Mouse (Mus musculus): Measurements from ENCODE around the gene Ppp1r12a. TPM values are rescaled to one million over a fixed set of nuclear protein-coding genes. Genes with fewer than 3 reads are reported as not detected.
A peak's percentile ranks its signal among the peaks of the same experiment; 100 is the strongest.

Gene Ppp1r12a
- polyA plus RNA-seq, 1 experiment from 2014 or later, result 108 TPM

DNA sequence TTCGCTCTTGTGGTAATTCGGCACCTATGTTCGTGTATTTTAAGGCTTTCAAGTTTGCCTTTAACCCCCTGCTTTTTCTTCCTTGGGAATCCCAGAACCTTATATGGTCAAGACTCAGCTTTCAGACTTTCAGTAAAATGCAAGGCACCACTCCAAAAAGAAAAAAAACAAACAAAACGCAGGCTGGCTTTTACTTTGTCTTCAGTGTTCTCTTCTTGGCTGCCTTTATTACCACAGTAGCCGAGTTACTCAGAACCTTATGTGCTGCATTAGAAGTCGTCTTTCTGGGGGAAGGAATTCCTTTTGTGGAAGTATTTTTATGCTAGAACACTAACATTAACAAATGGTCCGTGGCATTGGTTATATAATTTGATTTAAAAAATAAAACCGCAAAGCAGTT, 22.8 kb downstream of the Ppp1r12a start:
- 58% methylated on average over 8 of the region's 8 CpGs for WGBS
- ATAC-seq (ENCODE audit: insufficient read depth) (no peak), DNase-seq (peak; percentile 73)
- no peak overlapping the region for H3K9ac ChIP-seq
- H3K27ac ChIP-seq (ENCODE audit: low read depth), result no peak overlapping the region
- H3K9me3 ChIP-seq (ENCODE audit: low read depth, low read length), result no peaks in the 10 kb centered on the region
- H3K4me2 ChIP-seq, result no peak overlapping the region
- no peaks in the 10 kb centered on the region for H3K27me3 ChIP-seq (ENCODE audit: insufficient read depth, low read length)
- H3K4me1 ChIP-seq (ENCODE audit: insufficient read depth), result no peaks in the 10 kb centered on the region; the same call in 1 of the 2 replicates
- H3K4me3 ChIP-seq (ENCODE audit: low read depth, low read length), result no peak overlapping the region
- no peak for TF ChIP-seq CTCF (IDR thresholded peaks at IDR 0.05; ENCODE audit: low read depth)
- H3K36me3 ChIP-seq (ENCODE audit: insufficient read depth), result no peaks in the 10 kb centered on the region

DNA sequence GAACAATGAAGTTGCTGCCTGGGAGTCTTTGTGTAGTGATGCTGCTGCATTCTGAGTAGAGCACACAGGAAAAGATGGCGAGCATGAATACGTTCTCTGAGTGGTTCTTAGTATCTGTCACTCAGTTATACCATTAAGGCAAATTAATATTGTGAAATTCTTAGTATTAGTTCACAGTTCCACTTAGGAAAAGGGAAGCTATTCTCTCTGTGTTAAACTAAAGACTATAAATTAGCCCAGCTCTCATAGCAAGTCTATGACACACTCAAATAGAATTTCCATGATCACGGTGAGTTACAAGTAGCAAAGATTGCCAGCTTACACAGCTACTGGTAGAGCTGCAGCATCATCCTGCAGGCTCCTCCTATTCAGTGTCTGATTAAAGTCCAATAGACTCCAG, 23.3 kb downstream of the Ppp1r12a start:
- Histone ChIP-seq H3K4me2 (no peak overlapping the region), H3K4me3 (ENCODE audit: low read depth, low read length) (no peak overlapping the region), H3K36me3 (ENCODE audit: insufficient read depth) (no peaks in the 10 kb centered on the region), H3K27ac (ENCODE audit: low read depth) (no peak overlapping the region), H3K27me3 (ENCODE audit: insufficient read depth, low read length) (no peaks in the 10 kb centered on the region), H3K9ac (no peak overlapping the region), H3K9me3 (ENCODE audit: low read depth, low read length) (no peaks in the 10 kb centered on the region), H3K4me1 (ENCODE audit: insufficient read depth) (no peaks in the 10 kb centered on the region; the same call in 1 of the 2 replicates)
- no peak for ATAC-seq (ENCODE audit: insufficient read depth)
- no peak for TF ChIP-seq CTCF (IDR thresholded peaks at IDR 0.05; ENCODE audit: low read depth)
- DNase-seq, result no peak
- WGBS, result 88% methylated on average over 3 of the region's 3 CpGs

DNA sequence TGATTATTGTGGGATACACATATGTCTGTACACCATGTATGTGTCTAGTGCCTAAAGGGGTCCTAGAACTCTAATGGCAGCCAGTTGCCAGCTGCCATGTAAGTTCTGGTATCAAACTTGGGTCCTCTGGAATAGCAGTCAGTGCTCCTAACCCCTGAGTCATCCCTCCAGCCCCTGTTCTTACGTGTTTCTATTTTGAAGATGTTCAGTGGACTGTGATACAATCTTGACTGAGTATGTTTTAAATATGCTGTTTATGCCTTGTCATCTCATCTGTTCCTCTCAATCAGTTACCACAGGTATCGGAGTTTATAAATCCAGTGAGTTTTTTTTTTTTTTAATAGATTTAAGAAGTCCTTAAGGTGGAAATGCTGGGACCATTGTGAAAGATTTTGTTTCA, 27.3 kb downstream of the Ppp1r12a start:
- Histone ChIP-seq H3K27ac (ENCODE audit: low read depth) (no peak overlapping the region), H3K36me3 (ENCODE audit: insufficient read depth) (no peaks in the 10 kb centered on the region), H3K4me1 (ENCODE audit: insufficient read depth) (peaks cover 5% of the 10 kb centered on the region), H3K4me3 (ENCODE audit: low read depth, low read length) (no peak overlapping the region), H3K4me2 (no peak overlapping the region), H3K9ac (no peak overlapping the region), H3K27me3 (ENCODE audit: insufficient read depth, low read length) (no peaks in the 10 kb centered on the region), H3K9me3 (ENCODE audit: low read depth, low read length) (no peaks in the 10 kb centered on the region)
- DNase-seq (no peak), ATAC-seq (ENCODE audit: insufficient read depth) (no peak)
- no peak for TF ChIP-seq CTCF (IDR thresholded peaks at IDR 0.05; ENCODE audit: low read depth)
- WGBS, result 75% methylated on average over 2 of the region's 2 CpGs

DNA sequence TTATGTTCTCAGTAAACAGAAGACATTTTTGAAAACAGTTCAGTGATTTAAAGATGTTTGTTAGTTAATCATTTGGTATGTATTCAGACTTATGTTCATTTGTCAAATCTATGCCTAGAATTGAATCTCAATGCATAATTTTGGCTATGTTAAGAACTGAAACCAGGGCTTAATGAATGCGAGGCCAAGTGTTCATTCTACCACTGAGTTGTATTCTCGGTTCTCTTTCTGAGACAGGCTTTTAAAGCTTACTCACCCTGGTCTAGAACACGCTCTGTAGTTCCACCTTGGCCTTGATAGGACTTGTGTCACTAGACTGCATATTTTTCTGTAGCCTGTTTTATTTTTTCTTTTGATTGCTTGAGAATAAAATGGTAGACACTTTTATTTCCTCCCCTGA, 28.0 kb downstream of the Ppp1r12a start:
- Histone ChIP-seq H3K36me3 (ENCODE audit: insufficient read depth) (no peaks in the 10 kb centered on the region), H3K9ac (no peak overlapping the region), H3K4me3 (ENCODE audit: low read depth, low read length) (no peak overlapping the region), H3K27ac (ENCODE audit: low read depth) (no peak overlapping the region), H3K4me1 (ENCODE audit: insufficient read depth) (peaks cover 5% of the 10 kb centered on the region), H3K9me3 (ENCODE audit: low read depth, low read length) (no peaks in the 10 kb centered on the region), H3K27me3 (ENCODE audit: insufficient read depth, low read length) (no peaks in the 10 kb centered on the region), H3K4me2 (no peak overlapping the region)
- no peak for ATAC-seq (ENCODE audit: insufficient read depth)
- 77% methylated on average over 3 of the region's 3 CpGs for WGBS
- TF ChIP-seq CTCF (IDR thresholded peaks at IDR 0.05; ENCODE audit: low read depth), result no peak
- DNase-seq, result no peak

DNA sequence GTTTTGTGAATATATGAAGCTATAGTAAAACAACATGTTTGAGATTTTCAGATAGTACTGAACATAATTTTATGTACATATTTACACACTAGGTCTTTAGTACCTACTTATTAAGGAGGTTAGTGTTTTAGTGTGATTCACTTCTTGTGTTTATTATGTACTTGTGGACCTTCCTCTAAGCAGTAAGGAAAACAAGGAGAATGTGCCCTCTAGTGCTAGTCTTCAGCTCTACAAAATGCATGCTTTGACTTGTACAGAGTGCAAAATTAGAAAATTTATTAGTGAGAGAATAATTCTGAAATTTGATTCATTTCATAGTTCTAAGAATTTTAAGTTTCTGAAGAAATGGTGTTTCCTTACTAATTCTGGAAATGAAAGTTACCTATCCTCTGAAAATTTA, 28.6 kb downstream of the Ppp1r12a start:
- Histone ChIP-seq H3K27ac (ENCODE audit: low read depth) (no peak overlapping the region), H3K9ac (no peak overlapping the region), H3K4me2 (no peak overlapping the region), H3K36me3 (ENCODE audit: insufficient read depth) (no peaks in the 10 kb centered on the region), H3K9me3 (ENCODE audit: low read depth, low read length) (no peaks in the 10 kb centered on the region), H3K4me3 (ENCODE audit: low read depth, low read length) (no peak overlapping the region), H3K4me1 (ENCODE audit: insufficient read depth) (peaks cover 5% of the 10 kb centered on the region; the same call in 1 of the 2 replicates), H3K27me3 (ENCODE audit: insufficient read depth, low read length) (no peaks in the 10 kb centered on the region)
- DNase-seq (peak; percentile 60), ATAC-seq (ENCODE audit: insufficient read depth) (no peak)
- TF ChIP-seq CTCF (IDR thresholded peaks at IDR 0.05; ENCODE audit: low read depth), result peak; percentile 41; the same call in 1 of the 2 replicates

DNA sequence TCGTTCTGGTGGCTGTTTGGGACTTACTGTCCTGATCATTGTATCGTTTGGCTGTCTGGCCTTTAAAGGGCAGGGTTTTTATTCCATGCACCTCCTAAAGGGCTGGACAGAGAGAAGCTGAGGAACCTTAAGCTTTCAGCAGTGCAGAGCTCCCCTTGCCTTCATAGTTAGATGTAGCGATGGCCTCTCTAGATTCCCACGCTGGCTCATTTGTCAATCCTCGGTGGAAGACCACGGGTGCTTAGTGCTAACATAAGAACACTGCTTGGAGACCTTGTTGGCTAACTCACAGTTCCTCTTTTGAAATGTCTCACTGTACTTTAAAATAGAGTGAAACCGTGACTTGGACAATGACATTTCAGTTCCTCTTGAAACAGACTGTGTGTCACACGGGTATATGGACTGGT, 29.4 kb downstream of the Ppp1r12a start:
- Histone ChIP-seq H3K4me2 (no peak overlapping the region), H3K9me3 (ENCODE audit: low read depth, low read length) (no peaks in the 10 kb centered on the region), H3K27ac (ENCODE audit: low read depth) (no peak overlapping the region), H3K27me3 (ENCODE audit: insufficient read depth, low read length) (no peaks in the 10 kb centered on the region), H3K36me3 (ENCODE audit: insufficient read depth) (no peaks in the 10 kb centered on the region), H3K9ac (no peak overlapping the region), H3K4me1 (ENCODE audit: insufficient read depth) (peaks cover 5% of the 10 kb centered on the region; the same call in 1 of the 2 replicates), H3K4me3 (ENCODE audit: low read depth, low read length) (no peak overlapping the region)
- no peak for ATAC-seq (ENCODE audit: insufficient read depth)
- peak; percentile 17 for DNase-seq
- no peak for TF ChIP-seq CTCF (IDR thresholded peaks at IDR 0.05; ENCODE audit: low read depth)
- WGBS, result 47% methylated on average over 8 of the region's 8 CpGs

DNA sequence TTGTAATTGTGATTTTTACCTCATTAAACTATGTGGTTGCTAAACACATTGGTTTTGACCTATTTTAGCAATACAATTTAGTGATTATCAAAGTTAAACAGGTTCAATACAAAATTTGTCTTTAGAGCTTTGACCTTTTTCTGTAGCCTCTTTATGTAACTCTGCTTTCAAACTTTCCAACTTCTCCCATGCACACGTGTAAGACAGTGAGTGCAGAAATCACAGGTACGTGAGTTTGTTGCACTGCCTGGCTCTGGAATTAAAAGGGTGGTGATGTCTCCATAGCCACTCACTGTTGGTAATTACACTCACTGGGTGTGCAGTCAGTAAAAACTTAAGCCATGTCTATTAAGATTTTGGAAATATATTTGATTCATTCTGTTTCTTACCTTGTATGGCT, 30.3 kb downstream of the Ppp1r12a start:
- 64% methylated on average over 2 of the region's 2 CpGs for WGBS
- Histone ChIP-seq H3K4me1 (ENCODE audit: insufficient read depth) (peaks cover 5% of the 10 kb centered on the region; the same call in 1 of the 2 replicates), H3K27ac (ENCODE audit: low read depth) (no peak overlapping the region), H3K4me3 (ENCODE audit: low read depth, low read length) (no peak overlapping the region), H3K36me3 (ENCODE audit: insufficient read depth) (no peaks in the 10 kb centered on the region), H3K9ac (no peak overlapping the region), H3K27me3 (ENCODE audit: insufficient read depth, low read length) (no peaks in the 10 kb centered on the region), H3K9me3 (ENCODE audit: low read depth, low read length) (no peaks in the 10 kb centered on the region), H3K4me2 (no peak overlapping the region)
- no peak for DNase-seq
- no peak for ATAC-seq (ENCODE audit: insufficient read depth)
- no peak for TF ChIP-seq CTCF (IDR thresholded peaks at IDR 0.05; ENCODE audit: low read depth)

DNA sequence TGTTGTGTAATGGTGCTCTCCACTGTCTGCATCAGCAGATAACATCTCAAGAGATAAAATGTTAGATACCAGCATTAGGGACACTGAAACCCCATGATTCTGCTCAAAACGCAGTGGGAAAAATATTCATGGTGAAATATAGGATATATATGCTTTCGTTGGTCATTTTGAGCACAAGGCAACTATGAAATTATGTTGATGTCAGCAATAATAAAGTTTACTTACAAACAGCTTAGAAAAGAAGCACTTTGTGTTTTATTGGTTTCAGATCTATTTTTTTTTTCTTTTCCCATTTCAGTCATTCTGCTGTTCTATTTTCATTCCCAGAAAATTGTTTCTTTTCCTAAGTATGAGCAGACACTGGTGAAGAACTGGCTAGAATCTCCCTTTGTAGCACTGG, 34.1 kb downstream of the Ppp1r12a start:
- Histone ChIP-seq H3K27me3 (ENCODE audit: insufficient read depth, low read length) (no peaks in the 10 kb centered on the region), H3K4me3 (ENCODE audit: low read depth, low read length) (no peak overlapping the region), H3K9me3 (ENCODE audit: low read depth, low read length) (no peaks in the 10 kb centered on the region), H3K27ac (ENCODE audit: low read depth) (no peak overlapping the region), H3K4me2 (no peak overlapping the region), H3K9ac (no peak overlapping the region), H3K36me3 (ENCODE audit: insufficient read depth) (peaks cover 8% of the 10 kb centered on the region; the same call in 1 of the 2 replicates), H3K4me1 (ENCODE audit: insufficient read depth) (peaks cover 4% of the 10 kb centered on the region; the same call in 1 of the 2 replicates)
- no peak for DNase-seq
- no peak for TF ChIP-seq CTCF (IDR thresholded peaks at IDR 0.05; ENCODE audit: low read depth)
- ATAC-seq (ENCODE audit: insufficient read depth), result no peak
- 91% methylated on average over 2 of the region's 2 CpGs for WGBS

Data from lung, embryonic 14.5 days (tissue).